Mouse (Mus musculus) brain, embryonic 14.5 days (tissue): ENCODE measurements around the gene Pgm5. TPM values are rescaled to one million over a fixed set of nuclear protein-coding genes. Genes with fewer than 3 reads are reported as not detected.

ENCODE experiments used
- DNase-seq: peaks from one replicate; pipeline ENCODE4 v3.0.0-alpha.2; 2011; ENCODE audit warnings: low read depth
- CTCF ChIP-seq: fragments of 200-500 bp; IDR thresholded peaks from 2 replicates; pipeline ENCODE4 v1.5.1; 2012; ENCODE audit warnings: inconsistent platforms, mild to moderate bottlenecking, moderate library complexity, borderline replicate concordance; ENCODE audit not compliant: insufficient read depth, insufficient read length; ENCODE audit errors: extremely low read depth
- POLR2A ChIP-seq: fragments of 200-500 bp; IDR thresholded peaks from 2 replicates; pipeline ENCODE4 v1.6.1; 2012; ENCODE audit warnings: mild to moderate bottlenecking, inconsistent platforms, borderline replicate concordance; ENCODE audit not compliant: poor library complexity, insufficient read depth, insufficient read length, severe bottlenecking; ENCODE audit errors: extremely low read depth
- polyA plus RNA-seq: library from polyadenylated mRNA; depleted of rRNA; stranded (reverse); fragments of >200 nt; gene quantifications from 2 replicates; pipeline ENCODE4 v1.2.3, GENCODE M21; 2012

The Pgm5 gene
- polyA plus RNA-seq, 1 experiment = 6.7 TPM

DNA sequence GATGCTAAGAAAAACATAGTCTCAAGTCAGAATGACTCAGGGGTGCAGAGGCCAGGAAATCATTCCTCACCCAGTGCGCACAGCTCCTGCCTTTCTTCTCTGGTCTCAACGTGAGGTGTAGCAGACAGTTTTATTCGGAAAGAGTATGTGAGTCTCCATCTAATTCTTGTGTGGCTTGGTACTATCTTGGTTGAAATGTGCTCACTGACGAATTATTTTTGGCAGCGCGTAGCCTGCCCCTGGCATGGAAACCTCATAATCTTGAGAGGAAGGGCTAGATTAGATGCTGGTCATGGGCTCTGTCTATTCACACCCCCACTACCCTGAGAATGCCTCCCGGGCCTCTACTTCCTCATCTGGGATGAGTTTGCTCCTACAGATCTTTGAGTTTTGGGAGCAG is 153.6 kb downstream of the Pgm5 start:
- no peak for DNase-seq
- TF ChIP-seq POLR2A (no peak), CTCF (no peak)

- DNase-seq = no peak
- TF ChIP-seq POLR2A = no peak
Observed at GRCm38 (mm10) chr19:24707071-24707906, 154.4 kb downstream of the Pgm5 start.

DNA sequence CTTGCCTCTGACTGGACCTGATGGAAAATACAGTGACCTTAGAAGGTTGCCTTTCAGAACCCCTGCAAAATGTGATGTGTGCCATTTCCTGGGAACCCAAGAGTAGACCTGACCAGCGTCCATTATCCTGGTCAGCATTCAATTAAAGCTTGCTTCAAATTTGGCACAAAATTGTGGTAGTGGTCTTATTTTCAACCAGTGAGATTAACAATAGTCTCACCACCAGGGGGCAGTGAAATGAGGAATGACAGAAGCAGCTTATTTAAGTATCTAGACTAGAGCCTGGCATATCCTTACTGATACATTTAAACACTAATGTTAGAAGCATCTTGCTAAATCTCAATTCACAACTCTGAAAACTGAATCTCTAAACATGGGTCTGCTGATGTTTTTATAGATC is 156.3 kb downstream of the Pgm5 start:
- DNase-seq = peak; percentile 82
- TF ChIP-seq CTCF (no peak), POLR2A (no peak)

- no peak for TF ChIP-seq POLR2A
- TF ChIP-seq CTCF = no peak
- no peak for DNase-seq
Observed at GRCm38 (mm10) chr19:24704326-24704725, 157.3 kb downstream of the Pgm5 start.

GRCm38 (mm10) chr19:24703680-24704079 is 158.0 kb downstream of the Pgm5 start:
- TF ChIP-seq CTCF = no peak
- no peak for TF ChIP-seq POLR2A
- no peak for DNase-seq

DNA sequence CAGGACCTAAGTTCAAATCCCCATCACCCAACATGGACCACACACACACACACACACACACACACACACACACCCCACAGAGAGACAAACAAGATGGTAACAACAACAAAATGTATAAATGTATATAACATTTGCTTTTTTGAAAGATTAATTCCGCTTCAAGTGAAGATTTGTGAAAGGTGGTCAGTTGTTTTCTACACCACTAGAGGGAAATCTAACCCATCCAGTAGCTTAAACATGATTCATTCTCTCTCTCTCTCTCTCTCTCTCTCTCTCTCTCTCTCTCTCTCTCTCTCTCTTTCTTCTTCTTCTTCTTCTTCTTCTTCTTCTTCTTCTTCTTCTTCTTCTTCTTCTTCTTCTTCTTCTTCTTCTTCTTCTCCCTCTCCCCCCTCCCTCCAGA is 158.5 kb downstream of the Pgm5 start:
- DNase-seq = peak; percentile 24

GRCm38 (mm10) chr19:24701716-24702115 is 159.9 kb downstream of the Pgm5 start:
- no peak for TF ChIP-seq POLR2A
- TF ChIP-seq CTCF = 0 out of 2 replicates have a peak, but pooled peaks have one; percentile 6
- DNase-seq = no peak

GRCm38 (mm10) chr19:24700664-24701063 is 161.0 kb downstream of the Pgm5 start:
- DNase-seq = no peak
- TF ChIP-seq CTCF (no peak), POLR2A (no peak)

GRCm38 (mm10) chr19:24699910-24700309 is 161.7 kb downstream of the Pgm5 start:
- DNase-seq = no peak
- TF ChIP-seq POLR2A (no peak), CTCF (peak; percentile 25; the same call in 1 of the 2 replicates)

DNA sequence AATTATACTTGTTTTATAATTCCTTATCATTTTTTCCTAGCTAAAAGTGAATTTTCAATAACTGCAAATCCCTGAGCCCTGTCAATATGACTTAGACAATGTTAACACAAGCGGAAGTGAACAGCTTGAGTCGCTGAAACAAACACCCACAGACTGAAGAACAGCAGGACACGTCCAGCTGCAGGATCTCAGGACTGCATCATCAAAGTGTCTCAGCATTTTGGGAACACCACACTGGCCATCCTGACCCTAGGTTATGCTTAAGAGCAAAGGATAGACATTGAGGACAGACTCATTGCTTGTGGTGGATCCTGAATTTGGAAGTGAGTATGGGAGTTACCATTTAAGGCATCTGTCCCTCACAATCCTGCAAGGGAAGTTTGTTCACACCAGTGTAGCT is 162.5 kb downstream of the Pgm5 start:
- TF ChIP-seq CTCF (no peak), POLR2A (no peak)
- DNase-seq = no peak

DNA sequence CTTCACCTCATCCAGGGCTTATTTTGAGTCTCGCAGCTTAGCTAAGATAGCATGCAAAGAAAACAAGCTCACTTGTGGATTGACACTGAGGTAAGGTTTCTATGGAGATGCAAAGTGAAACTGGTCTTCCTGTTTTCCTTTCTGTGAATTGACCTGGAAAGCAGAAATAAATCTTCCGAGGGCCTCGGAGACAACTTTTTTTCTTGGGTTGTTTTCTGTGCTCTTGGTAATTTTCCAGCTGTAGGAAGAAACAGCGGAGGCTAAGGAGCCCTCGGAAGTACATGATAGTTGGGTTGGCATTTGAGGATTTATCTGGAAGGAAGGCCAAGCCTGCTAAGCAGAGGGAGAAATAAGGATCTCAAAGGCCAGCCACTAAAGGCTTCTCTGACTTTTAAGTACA is 163.0 kb downstream of the Pgm5 start:
- TF ChIP-seq POLR2A = no peak
- TF ChIP-seq CTCF = no peak
- no peak for DNase-seq

DNA sequence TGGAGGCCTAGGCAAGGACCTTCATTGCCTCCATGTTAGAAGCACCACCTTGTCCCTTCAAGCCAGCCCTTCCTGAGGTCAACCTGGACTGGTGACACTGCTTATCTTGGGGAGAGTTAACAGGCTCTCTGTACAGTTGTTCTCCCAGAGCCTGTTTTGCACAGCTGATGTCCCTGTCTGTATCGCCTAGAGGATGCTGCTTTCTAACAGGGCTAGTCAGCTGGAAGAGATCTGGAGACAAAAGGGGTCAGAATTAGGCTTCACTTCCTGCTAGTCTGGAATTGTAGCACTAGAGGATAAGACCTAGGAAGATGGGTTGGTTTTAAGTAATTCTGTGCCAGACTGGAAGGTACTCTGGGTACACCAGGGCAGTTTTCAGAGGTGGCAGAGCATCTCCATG is 163.7 kb downstream of the Pgm5 start:
- TF ChIP-seq POLR2A (no peak), CTCF (no peak)
- DNase-seq = no peak
